Mouse (Mus musculus) splenic B cell, adult 2 months (primary cell): ENCODE results near the gene Fut11.
"Not testable (repeated sequence)": the region's sequence is repeated elsewhere in the genome, so short reads cannot be mapped to it uniquely, and the experiment has no call there.

Experiments
- DNase-seq: peaks from one replicate; pipeline ENCODE4 v3.0.0-alpha.2; 2011; ENCODE audit warnings: low read depth, low spot score
- H3K27me3 ChIP-seq: 2 replicates; pipeline ENCODE4 v1.6.1; 2012; ENCODE audit warnings: mild to moderate bottlenecking, low read length, moderate library complexity, mixed read lengths; ENCODE audit not compliant: control insufficient read depth, poor library complexity, insufficient read depth, severe bottlenecking
- H3K36me3 ChIP-seq: 2 replicates; pipeline ENCODE4 v1.6.1; 2012; ENCODE audit warnings: mild to moderate bottlenecking, low read length, moderate library complexity, mixed read lengths; ENCODE audit not compliant: control insufficient read depth, poor library complexity, insufficient read depth, severe bottlenecking

Fut11 gene

DNA sequence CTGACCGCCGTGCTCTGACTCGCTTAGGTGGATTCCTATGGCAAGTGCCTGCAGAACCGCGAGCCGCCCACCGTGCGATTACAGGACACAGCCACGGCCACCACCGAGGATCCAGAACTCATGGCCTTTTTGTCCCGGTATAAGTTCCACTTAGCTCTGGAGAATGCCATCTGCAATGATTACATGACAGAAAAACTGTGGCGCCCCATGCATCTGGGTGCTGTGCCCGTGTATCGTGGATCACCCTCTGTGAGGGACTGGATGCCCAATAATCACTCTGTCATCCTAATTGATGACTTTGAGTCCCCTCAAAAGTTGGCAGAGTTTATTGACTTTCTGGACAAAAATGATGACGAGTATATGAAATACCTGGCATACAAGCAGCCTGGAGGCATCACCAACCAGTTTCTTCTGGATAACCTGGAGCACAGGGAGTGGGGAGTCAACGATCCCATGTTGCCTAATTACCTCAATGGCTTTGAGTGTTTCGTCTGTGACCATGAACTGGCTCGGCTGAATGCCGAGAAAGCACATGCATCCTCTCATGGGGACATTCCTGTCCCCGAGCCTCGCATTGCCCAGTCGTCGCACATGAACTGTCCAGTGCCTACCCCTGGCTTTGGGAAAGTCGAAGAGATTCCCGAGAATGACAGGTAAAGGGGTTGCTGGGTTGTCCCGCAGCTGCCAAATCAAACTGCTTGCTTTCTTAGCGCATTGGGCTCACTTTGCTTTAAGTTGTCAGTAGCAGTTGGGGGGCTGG lies 1.2 kb downstream of the Fut11 start:
- no peak for DNase-seq
- Histone ChIP-seq H3K36me3 (peaks cover 9% of the 10 kb centered on the region), H3K27me3 (no peaks in the 10 kb centered on the region)

- Histone ChIP-seq H3K27me3 (no peaks in the 10 kb centered on the region), H3K36me3 (peaks cover 11% of the 10 kb centered on the region)
- DNase-seq, result peak; percentile 58
Observed at GRCm38 (mm10) chr14:20696986-20697385, 2.2 kb downstream of the Fut11 start.

GRCm38 (mm10) chr14:20698515-20698914 lies 3.7 kb downstream of the Fut11 start:
- Histone ChIP-seq H3K36me3 (peaks cover 7% of the 10 kb centered on the region; the same call in 1 of the 2 replicates), H3K27me3 (no peaks in the 10 kb centered on the region)
- DNase-seq, result no peak

GRCm38 (mm10) chr14:20700362-20700761 lies 5.6 kb downstream of the Fut11 start:
- no peak for DNase-seq
- Histone ChIP-seq H3K27me3 (no peaks in the 10 kb centered on the region), H3K36me3 (peaks cover 10% of the 10 kb centered on the region; the same call in 1 of the 2 replicates)

DNA sequence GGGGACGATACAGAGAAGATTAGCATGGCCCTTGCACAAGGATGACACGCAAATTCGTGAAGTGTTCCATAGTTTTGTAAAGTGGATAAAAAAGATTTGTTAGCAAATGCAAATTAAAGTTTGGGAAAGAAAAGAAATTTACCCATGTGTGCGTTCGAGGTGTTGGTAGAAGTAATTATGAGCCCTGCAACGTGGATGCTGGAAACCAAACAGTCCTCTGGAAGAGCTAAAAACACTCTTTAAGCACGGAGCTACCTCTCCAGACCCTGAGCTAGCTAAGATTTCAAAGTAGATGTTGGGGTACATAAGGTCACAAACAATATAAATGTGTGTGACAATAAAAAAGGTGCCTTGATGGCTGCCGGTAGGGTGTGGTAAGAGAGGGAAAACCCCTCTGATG lies 6.8 kb downstream of the Fut11 start:
- Histone ChIP-seq H3K36me3 (peaks cover 10% of the 10 kb centered on the region; the same call in 1 of the 2 replicates), H3K27me3 (no peaks in the 10 kb centered on the region)
- DNase-seq, result no peak

DNA sequence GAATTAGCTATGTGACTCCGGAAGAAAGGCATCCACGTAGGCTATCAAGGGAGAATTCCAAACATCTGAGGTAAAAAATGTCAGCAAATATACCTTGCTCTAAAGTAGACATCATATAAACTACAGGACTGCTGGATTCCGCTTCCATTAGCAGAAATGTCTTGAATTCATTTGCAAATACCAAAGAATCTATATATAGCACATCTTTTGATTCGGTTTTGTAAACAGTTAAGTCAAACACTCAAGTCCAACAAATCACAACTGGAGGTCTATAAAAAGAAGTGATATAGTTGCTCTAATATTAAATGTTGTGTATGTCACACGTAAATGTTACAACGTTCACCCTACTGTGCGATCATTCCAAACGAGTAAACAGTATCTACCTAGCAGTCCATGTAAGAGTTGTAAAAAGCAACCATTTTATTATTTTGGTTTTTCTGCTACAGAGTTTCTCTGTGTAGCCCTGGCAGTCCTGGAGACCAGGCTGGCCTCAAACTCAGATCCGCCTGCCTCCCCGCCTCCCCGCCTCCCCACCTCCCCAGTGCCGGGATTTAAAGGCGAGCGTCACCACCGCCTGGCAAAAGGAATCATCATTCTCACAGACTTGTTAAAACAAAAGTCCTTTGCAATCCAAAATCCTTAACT lies 7.5 kb downstream of the Fut11 start:
- Histone ChIP-seq H3K27me3 (no peaks in the 10 kb centered on the region), H3K36me3 (peaks cover 10% of the 10 kb centered on the region; the same call in 1 of the 2 replicates)
- no peak for DNase-seq

DNA sequence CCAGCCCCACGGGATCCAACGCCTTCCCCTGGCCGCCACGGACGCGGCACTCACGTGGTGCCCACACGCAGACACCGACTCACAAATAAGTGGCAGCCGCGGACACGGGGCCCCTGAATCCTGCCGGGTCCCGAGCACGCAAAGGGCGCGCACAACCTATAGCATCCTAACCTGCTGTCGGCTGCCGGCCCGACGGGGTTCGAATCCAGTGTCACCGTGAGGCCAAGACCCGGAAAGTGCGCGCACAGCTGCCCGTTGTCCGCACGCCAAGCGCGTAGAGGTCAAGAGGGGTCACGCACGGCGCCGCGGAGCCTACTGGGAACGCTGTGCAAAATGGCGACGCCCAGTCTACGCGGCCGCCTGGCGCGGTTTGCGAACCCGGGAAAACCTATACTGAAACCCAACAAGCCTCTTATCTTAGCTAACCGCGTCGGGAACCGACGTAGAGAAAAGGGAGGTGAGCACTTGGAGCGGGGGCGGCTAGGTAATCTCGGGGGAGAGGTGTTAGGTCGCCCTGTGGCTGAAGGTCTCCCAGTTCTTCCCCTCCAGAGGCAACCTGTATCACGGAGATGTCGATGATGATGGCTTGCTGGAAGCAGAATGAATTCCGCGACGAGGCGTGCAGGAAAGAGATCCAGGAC lies 8.1 kb downstream of the Fut11 start, which contains the start of gene Chchd1:
Chchd1 (plus strand) TSS at position 266 of the 641 bp plus-strand sequence.
- Histone ChIP-seq H3K36me3 (peaks cover 10% of the 10 kb centered on the region; the same call in 1 of the 2 replicates), H3K27me3 (no peaks in the 10 kb centered on the region)
- peak; percentile 82 for DNase-seq

- not testable (repeated sequence) for H3K36me3 ChIP-seq, DNase-seq, H3K27me3 ChIP-seq
Observed at GRCm38 (mm10) chr14:20703461-20703860, 8.7 kb downstream of the Fut11 start.

- no peaks in the 10 kb centered on the region for H3K27me3 ChIP-seq
- peak; percentile 85 for DNase-seq
- peaks cover 10% of the 10 kb centered on the region for H3K36me3 ChIP-seq
Observed at GRCm38 (mm10) chr14:20707201-20708190, 12.7 kb downstream of the Fut11 start, which contains the start of gene Zswim8. Zswim8 (plus strand) TSS chr14:20707552.

DNA sequence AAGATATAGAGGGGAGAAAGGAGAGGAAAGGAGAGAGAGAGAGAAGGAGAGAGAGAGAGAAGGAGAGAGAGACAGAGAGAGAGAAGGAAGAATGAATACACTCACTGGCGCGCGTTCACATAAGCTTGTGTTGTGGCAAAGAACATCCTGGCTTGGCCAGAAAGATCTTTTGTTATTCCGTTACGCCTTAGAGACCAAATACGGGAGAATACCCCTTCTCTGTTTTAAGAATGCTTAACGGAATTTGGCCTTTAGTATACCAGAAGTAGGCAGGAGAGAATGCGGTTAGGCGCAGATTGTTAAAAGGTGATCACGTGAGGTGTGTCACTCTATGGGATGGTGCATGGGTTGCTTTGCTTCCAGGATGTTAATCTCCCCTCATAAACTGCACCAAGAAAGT lies 13.5 kb downstream of the Fut11 start:
- Histone ChIP-seq H3K36me3 (peaks cover 10% of the 10 kb centered on the region), H3K27me3 (no peaks in the 10 kb centered on the region)
- DNase-seq, result peak; percentile 16

GRCm38 (mm10) chr14:20713832-20714231 lies 19.1 kb downstream of the Fut11 start:
- DNase-seq, result no peak
- no peaks in the 10 kb centered on the region for H3K27me3 ChIP-seq
- H3K36me3 ChIP-seq, result peaks cover 17% of the 10 kb centered on the region

GRCm38 (mm10) chr14:20718443-20718842 lies 23.7 kb downstream of the Fut11 start:
- DNase-seq, result no peak
- Histone ChIP-seq H3K36me3 (peaks cover 10% of the 10 kb centered on the region), H3K27me3 (no peaks in the 10 kb centered on the region)

- Histone ChIP-seq H3K36me3 (peaks cover 11% of the 10 kb centered on the region), H3K27me3 (no peaks in the 10 kb centered on the region)
- no peak for DNase-seq
Observed at GRCm38 (mm10) chr14:20719767-20720166, 25.0 kb downstream of the Fut11 start.

- no peak for DNase-seq
- Histone ChIP-seq H3K27me3 (no peaks in the 10 kb centered on the region), H3K36me3 (peaks cover 9% of the 10 kb centered on the region)
Observed at GRCm38 (mm10) chr14:20721371-20721770, 26.6 kb downstream of the Fut11 start.
